Mouse (Mus musculus): ENCODE measurements around the gene Slc10a1.

DNA sequence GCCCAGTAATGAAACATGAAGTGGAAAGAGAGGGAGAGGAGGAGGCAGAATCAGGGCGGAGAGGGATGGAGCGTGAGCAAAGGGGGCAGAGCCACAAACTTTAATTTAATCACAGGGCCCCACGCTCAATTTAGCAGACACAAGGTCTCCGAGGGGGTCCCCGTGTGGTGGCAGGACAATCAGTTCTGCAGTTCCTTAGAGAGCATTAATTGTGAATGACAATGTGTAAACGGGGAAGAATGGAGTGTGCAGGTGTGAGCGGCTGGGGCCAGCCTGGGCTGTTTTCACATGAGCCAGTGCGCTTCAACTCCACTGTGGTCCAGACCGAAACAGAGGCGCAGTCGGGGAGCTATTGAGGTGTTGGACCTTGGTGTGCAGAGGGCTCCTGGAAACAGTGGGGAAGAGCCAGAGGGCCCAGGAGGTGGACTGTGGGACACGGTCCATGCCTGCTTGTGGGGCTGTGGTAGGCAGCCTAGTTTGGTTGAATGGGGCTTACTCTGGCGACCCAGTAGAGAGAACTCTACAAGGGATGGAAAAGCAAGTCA lies 22.5 kb upstream of the Slc10a1 start:
- TF ChIP-seq GATA1 (IDR thresholded peaks at IDR 0.05; ENCODE audit: low read length) (no peak), TAL1 (IDR thresholded peaks at IDR 0.05; ENCODE audit: low read length) (no peak)
